Mouse (Mus musculus) olfactory bulb, adult 2 months (tissue): ENCODE results near the gene Ism2. TPM values are rescaled to one million over a fixed set of nuclear protein-coding genes. Genes with fewer than 3 reads are reported as not detected.

Experiments used
- H3K27ac ChIP-seq: fragments of 200-500 bp; 2 replicates; pipeline ENCODE4 v1.5.1; 2012; ENCODE audit warnings: low read depth, low read length; ENCODE audit not compliant: insufficient read depth
- H3K4me1 ChIP-seq: fragments of 200-500 bp; 2 replicates; pipeline ENCODE4 v1.6.1; 2012; ENCODE audit warnings: low read length; ENCODE audit not compliant: control insufficient read depth, insufficient read depth
- H3K4me3 ChIP-seq: fragments of 200-500 bp; 2 replicates; pipeline ENCODE4 v1.5.1; 2012; ENCODE audit warnings: mild to moderate bottlenecking, low read depth, low read length, moderate library complexity; ENCODE audit not compliant: insufficient read depth
- CTCF ChIP-seq: fragments of 200-500 bp; IDR thresholded peaks from 2 replicates; pipeline ENCODE4 v1.5.1; 2012; ENCODE audit warnings: low read depth, mild to moderate bottlenecking, low read length, moderate library complexity; ENCODE audit not compliant: insufficient read depth
- POLR2A ChIP-seq: fragments of 200-500 bp; IDR thresholded peaks from 2 replicates; pipeline ENCODE4 v1.6.1; 2012; ENCODE audit warnings: mild to moderate bottlenecking, low read depth, low read length, moderate library complexity; ENCODE audit not compliant: insufficient read depth
- WGBS: fragments of 180-500 bp; shearing (Covaris S2); methylation state at CpG from one replicate; pipeline ENCODE4 v1.1.7; 2018; 5-methylcytosine and 5-hydroxymethylcytosine counted together
- polyA plus RNA-seq: library from polyadenylated mRNA; stranded (reverse); fragments of >200 nt; gene quantifications from 2 replicates; pipeline ENCODE4 v1.2.4, GENCODE M21; 2012; ENCODE audit warnings: low replicate concordance; ENCODE audit not compliant: missing spikeins, insufficient read depth, insufficient read length

The Ism2 gene
- not detected in 2 replicates for polyA plus RNA-seq

DNA sequence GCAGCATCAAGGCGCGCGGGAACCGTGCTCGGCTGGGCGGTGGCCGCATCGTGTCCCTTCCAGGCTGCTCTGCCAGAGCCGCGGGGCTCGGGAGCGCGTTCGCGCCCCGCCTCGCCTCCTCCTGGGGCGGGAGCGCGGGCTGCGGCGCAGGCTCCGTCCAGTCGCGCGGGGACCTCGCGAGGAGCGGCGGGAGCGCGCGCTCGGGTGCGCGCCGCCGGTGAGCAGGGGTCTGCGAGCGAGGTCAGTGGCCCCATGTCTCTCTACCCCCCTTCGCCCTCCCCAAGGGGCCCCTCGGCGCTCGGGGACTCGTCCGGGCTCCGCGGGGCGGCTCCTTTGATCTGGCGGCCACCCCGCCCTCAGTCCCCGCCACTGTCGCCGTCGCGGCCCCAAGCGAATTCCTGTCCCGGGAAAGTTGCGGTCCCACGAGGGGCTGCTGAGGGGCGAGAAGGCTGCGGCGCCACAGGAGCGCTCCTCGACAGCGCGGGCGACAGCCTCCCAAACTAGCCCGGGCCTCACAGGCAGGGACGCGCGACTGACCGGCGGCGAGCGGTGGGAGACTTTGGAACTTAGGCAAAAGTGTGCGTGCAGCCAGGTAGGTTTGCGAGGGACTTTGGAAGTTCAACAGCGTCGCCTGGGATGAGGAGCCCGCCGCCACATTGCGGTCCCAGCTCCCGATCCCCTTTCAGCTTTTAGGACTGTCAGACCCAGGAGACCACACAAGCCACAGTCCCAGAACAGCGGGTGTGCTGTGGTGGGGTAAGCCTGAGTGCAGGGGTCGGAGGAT lies at the start of gene Ism2:
TSS of gene Ism2 (minus strand) at position 49 of the 784 bp plus-strand sequence.
- H3K4me3 ChIP-seq: peak within 1 kb of the TSS; percentile 51
- H3K27ac ChIP-seq: no peak within 1 kb of the TSS
- peaks cover 14% of the 10 kb centered on the region for H3K4me1 ChIP-seq
- under 1% methylated on average over 79 of the region's 86 CpGs for WGBS
- no peak for TF ChIP-seq CTCF
- no peak for TF ChIP-seq POLR2A

DNA sequence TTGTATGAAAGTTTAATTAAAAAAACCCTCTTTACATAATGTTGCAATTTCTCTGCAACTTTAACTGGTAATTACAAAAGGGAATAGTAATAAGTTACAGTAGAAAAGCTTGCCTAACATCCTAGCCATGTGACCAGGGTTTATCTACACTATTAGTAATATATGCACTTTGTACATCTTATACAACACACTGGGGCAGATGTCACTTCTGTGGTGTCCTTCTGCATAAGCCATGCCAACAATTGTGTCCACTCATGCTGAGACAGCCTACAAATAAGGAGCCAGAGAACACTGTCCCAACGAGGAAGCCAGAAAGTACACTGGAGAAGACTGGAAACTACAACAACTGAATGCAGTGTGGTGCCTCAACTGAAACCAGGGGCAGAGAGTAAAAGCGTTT lies 48.5 kb upstream of the Ism2 start:
- TF ChIP-seq POLR2A: no peak
- TF ChIP-seq CTCF: no peak

DNA sequence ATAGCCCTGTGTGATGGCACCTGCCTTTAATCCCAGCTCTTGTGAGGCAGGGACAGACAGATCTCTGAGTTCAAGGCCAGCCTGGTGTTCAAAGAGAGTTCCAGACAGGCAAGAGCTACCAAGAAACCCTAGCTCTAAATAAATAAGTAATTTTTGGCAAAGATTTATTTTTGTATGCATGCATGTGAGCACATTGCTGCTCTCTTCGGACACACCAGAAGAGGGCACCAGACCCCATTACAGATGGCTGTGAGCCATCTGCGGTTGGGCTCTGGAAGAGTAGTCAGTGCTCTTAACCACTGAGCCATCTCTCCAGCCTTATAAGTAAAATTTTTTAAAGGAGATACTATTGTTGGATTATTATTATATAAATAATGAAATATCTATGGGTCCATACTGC lies 48.0 kb upstream of the Ism2 start:
- no peak for TF ChIP-seq POLR2A
- no peak for TF ChIP-seq CTCF
- WGBS: 77% methylated on average over 2 of the region's 2 CpGs
- H3K4me3 ChIP-seq: no peak overlapping the region
- no peak overlapping the region for H3K27ac ChIP-seq
- H3K4me1 ChIP-seq: no peaks in the 10 kb centered on the region

More for the DNA sequence above, 48.5 kb upstream of the Ism2 start:
- Histone ChIP-seq H3K4me1 (no peaks in the 10 kb centered on the region), H3K4me3 (no peak overlapping the region), H3K27ac (no peak overlapping the region)
- WGBS: 68% methylated on average over 2 of the region's 2 CpGs

DNA sequence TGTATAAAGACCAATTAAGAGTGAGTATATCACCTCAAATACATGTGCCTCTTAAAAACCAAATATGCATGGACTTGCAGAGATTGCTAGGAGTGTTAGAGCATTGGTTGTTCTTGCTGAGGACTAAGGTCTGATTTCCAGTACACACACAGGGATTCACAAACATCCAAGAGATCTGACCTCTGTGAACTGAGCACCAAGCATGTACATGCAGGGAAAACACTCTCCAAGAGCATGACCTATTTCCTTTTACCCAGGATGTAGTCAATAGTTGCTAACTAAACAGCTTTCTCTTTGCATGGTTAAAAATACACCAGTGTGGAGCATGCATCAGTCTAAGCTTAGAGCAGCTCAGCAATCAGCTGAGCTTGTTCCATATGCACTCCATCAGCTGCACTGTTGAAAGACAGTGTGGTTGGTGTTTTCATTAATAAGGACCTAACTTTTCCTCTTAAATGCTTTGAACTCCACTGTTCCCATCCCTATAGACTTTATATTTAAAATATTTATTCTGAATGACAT lies 43.6 kb upstream of the Ism2 start:
- no peak overlapping the region for H3K4me3 ChIP-seq
- H3K27ac ChIP-seq: no peak overlapping the region
- no peak for TF ChIP-seq CTCF
- no peak for TF ChIP-seq POLR2A
- H3K4me1 ChIP-seq: no peaks in the 10 kb centered on the region

DNA sequence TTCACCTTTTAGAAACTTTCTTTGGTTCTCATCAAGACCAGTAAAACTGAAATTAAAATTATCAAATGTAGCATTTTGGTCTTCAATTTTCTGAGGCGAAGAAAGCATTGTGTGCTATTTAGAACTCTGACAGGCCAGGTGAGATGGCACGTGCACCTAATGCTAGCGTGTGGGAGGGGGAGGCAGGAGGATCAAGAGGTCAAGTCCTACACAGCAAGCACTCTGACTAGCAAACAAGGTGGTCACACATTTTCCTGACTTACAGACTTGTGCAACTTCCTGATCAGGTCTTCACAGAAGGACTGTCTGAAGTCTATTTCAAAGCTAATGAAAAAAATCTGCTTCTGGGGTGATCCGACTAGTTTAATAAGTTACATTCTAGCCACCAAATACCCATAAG lies 38.6 kb upstream of the Ism2 start:
- Histone ChIP-seq H3K27ac (no peak overlapping the region), H3K4me3 (no peak overlapping the region), H3K4me1 (no peaks in the 10 kb centered on the region)
- TF ChIP-seq POLR2A (no peak), CTCF (no peak)
- WGBS: 90% methylated on average over 4 of the region's 4 CpGs

DNA sequence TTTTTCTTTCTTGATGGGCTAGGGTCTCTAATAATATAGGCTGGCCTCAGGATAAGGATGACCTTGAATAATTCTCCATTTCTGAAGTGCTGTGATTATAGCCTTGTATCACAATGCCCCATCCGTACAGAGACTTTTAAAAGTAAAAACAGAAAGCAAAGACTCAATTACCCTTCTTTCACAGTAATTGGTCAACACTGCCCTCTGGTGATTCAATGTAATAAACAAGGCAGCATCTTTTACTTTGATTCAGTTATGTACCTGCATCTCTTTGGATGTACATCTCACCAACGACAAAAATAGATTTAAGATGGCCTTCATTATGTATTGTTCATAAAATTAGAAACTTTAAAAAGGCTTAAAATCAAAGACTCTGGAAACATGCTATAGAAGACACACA lies 35.4 kb upstream of the Ism2 start:
- H3K27ac ChIP-seq: no peak overlapping the region
- 13% methylated on average over 2 of the region's 2 CpGs for WGBS
- TF ChIP-seq POLR2A (no peak), CTCF (no peak)
- H3K4me3 ChIP-seq: no peak overlapping the region
- H3K4me1 ChIP-seq: no peaks in the 10 kb centered on the region

DNA sequence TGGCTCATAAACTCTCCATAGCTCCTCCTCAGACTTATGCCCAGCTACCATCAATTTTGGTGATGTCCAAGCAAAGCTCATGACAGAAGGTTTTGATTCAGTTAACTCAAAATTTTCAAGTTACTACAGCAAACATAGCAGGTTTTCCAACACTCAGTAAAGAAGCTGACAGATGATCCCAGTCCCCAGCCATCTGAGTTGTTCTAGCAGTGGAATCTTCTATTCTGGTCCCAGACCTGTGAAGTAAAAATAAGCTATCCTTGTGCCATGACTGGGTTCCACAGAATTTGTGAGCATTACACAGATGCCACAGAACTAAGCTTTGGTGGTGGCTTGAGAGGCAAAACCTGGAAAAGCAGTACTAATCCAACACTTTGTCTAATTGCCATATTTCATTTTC lies 34.3 kb upstream of the Ism2 start:
- no peak for TF ChIP-seq POLR2A
- no peak for TF ChIP-seq CTCF
- Histone ChIP-seq H3K4me3 (no peak overlapping the region), H3K4me1 (no peaks in the 10 kb centered on the region), H3K27ac (no peak overlapping the region)

DNA sequence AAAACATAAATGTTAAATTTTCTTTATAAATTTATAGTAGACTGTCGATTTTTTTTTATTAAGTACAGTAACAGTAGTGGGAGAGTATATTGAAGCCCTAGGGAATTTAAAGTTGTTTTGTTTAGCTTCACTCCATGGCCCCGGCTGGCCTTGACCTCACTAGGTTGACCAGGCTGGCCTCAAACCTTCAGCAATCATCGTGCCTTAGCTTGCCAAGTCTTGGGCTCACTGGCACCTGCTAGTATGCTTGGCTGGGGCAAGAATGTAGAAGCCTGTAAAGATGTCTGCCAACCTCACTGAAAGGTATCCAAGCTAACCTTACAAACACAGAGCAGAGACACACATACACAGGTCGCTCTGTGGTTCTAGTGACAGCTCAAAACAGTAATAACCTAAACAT lies 33.0 kb upstream of the Ism2 start:
- 78% methylated on average over 4 of the region's 4 CpGs for WGBS
- no peak overlapping the region for H3K4me3 ChIP-seq
- H3K27ac ChIP-seq: no peak overlapping the region
- no peaks in the 10 kb centered on the region for H3K4me1 ChIP-seq
- TF ChIP-seq POLR2A (no peak), CTCF (no peak)

DNA sequence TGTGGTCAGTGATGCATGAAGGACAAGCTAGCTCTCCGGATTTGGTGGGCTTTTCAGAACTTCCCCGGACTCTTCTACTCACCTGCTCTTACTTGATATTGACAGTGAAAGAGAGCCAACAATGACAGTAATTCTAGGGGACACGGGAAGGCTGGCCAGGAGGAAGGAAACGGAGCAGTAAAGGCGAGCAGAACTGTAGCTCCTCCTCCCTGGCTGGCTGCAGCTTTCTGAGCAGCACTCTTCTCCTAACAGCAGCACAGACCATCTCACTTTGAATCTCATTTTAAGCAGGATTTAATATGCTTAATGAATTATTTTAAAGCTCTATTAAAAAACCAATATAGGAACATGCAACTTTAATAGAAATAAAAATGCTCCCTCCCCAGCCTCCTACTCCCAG lies 32.4 kb upstream of the Ism2 start:
- 33% methylated on average over 5 of the region's 5 CpGs for WGBS

DNA sequence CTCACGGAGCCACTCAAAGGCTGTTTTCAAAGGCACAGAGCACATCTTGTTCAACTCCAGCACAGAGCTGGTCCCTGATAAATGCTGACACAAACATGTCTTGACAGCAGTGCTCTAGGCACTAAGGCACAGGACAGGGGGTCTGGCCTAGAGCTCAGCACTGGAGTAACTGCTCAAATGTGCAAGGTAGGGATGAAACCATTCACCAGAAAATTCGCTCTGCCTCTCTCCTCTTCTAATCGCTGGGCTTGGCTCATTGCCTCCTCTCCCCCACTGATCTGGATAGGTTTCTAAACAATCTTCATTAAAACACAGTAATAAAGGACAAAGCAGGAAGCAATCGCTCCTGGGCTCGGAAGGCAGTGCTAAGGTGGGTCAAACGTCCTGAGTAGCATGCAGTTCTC lies 31.6 kb upstream of the Ism2 start:
- WGBS: 47% methylated on average over 6 of the region's 6 CpGs
- no peak for TF ChIP-seq POLR2A
- no peak for TF ChIP-seq CTCF
- Histone ChIP-seq H3K27ac (no peak overlapping the region), H3K4me3 (no peak overlapping the region), H3K4me1 (no peaks in the 10 kb centered on the region)

More for the DNA sequence above, 32.4 kb upstream of the Ism2 start:
- Histone ChIP-seq H3K27ac (no peak overlapping the region), H3K4me3 (no peak overlapping the region), H3K4me1 (no peaks in the 10 kb centered on the region)
- no peak for TF ChIP-seq POLR2A
- no peak for TF ChIP-seq CTCF
